Mouse (Mus musculus) left cerebral cortex, postnatal 4 days (tissue): ENCODE data around the gene P4ha2. TPM values are rescaled to one million over a fixed set of nuclear protein-coding genes. Genes with fewer than 3 reads are reported as not detected.
"Not testable (repeated sequence)": the region's sequence is repeated elsewhere in the genome, so short reads cannot be mapped to it uniquely, and the experiment has no call there.

ENCODE experiments used
- DNase-seq: peaks from one replicate; pipeline ENCODE4 v3.0.0-alpha.2; 2022
- intact Hi-C: fragments of 180-260 bp; cut with DNase I; formaldehyde crosslinking; loops from one replicate; pipeline ENCODE4 v1.15.1; 2025
- total RNA-seq, 2 experiments: library from RNA; stranded (reverse); gene quantifications; 2 replicates each; pipeline ENCODE4 v1.2.3; 2021

The P4ha2 gene
- total RNA-seq, 2 experiments from 2014 or later = 14.4 to 15.7 TPM

DNA sequence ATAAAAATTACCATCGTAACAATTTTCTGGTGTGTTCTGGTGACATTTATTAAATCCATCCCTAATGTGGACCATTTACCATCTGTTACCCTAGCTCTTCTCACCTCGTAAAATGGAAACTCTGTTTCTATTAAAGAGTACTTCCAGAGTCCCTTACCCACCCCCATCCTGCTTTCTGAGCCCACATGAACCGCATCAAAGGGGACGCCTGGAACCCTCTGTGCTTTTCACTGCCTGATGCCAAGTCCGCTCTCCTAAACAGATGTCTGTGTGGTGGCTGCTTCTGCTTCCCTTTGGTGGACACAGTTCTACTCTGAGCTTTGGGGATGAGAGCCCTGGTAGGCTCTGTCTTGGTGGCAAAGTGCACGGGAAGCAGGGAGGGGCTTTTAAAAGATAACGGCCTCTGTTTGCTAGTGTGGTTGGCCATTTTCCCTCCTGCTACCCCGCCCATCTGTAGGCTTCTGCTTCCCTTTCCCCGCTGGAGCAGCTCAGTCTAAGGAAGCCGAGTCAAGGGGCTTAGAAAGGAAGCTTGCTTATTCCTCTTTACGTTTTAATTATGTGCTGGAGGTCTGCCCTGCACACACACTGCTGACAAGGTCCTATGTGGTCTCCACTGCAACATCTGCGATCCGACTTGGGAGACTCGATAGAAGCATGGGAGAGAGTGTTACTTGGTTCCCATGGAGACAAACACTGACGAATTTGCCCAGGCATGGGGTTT lies 26.9 kb downstream of the P4ha2 start:
- intact Hi-C loops = loop anchor here (10.0 kb wide), 1 partner anchor 128 kb away; no protein-coding TSS in a partner anchor
- DNase-seq = no peak

DNA sequence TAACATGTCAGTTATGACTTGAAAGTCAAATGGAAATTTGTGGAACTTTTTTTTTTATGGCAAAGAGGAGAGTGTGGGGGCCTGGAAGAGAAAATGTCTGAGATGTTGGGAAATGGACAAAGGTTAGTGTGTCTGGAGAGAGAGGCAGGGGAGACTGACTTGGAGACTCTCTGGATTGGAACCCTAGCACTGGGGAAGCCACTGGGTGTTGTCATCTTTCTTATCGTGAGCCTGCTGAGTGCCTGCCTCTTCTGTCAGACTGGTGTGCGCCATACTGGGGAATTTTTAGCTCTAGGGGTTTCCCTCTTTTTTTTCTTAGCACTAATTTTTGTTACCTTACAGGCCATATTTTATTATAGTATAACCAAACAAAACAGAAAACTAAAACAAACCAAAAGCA lies 27.5 kb downstream of the P4ha2 start:
- intact Hi-C loops = loop anchor here (10.0 kb wide), 1 partner anchor 127 kb away; no protein-coding TSS in a partner anchor

GRCm38 (mm10) chr11:54129955-54130354 lies 30.1 kb downstream of the P4ha2 start:
- intact Hi-C loops = loop anchor here (10.0 kb wide), 1 partner anchor 125 kb away; no protein-coding TSS in a partner anchor
- no peak for DNase-seq

More for the DNA sequence above, 27.5 kb downstream of the P4ha2 start:
- DNase-seq = no peak

DNA sequence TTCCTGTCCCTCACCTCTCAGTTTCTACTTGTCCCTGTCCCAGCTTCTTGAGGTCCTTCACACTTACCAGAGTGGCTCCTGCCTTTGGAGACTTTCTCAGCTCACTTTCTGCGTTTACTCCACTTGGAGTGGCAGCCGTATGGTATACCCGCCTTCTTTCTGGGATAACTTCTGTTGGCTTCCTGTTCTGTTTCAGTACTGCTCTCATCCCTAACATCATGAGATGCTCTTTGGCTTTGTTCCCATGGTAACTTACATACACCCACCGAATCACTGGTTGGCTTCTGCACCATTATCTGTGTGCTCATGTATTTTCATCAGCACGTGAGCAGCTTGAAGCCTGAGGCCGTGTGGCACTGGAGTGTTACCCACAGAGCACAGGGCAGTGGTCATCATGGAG lies 30.8 kb downstream of the P4ha2 start:
- intact Hi-C loops = no loop called here
- no peak for DNase-seq

GRCm38 (mm10) chr11:54132290-54132689 lies 32.4 kb downstream of the P4ha2 start:
- intact Hi-C loops = no loop called here
- DNase-seq = no peak

- intact Hi-C loops = no loop called here
- no peak for DNase-seq
Measured at GRCm38 (mm10) chr11:54134905-54135304, 35.0 kb downstream of the P4ha2 start.

DNA sequence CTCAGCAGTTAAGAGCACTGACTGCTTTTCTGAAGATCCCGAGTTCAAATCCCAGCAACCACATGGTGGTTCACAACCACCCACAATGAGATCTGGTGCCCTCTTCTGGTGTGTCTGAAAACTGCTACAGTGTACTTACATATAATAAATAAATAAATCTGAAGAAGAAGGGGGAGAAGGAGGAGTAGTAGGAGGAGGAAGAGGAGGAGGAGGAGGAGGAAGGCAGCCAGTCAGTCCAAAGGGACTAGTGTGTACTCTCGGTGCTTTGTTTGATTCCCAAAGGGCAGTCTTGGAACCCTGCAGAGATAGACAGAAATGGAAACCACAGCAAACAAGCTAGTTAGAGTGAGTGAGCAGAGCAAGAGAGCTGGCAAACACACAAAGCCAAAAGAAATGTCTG lies 40.3 kb downstream of the P4ha2 start:
- intact Hi-C loops, DNase-seq: not testable (repeated sequence)

- intact Hi-C loops = no loop called here
- no peak for DNase-seq
Measured at GRCm38 (mm10) chr11:54141200-54141971, 41.5 kb downstream of the P4ha2 start.

DNA sequence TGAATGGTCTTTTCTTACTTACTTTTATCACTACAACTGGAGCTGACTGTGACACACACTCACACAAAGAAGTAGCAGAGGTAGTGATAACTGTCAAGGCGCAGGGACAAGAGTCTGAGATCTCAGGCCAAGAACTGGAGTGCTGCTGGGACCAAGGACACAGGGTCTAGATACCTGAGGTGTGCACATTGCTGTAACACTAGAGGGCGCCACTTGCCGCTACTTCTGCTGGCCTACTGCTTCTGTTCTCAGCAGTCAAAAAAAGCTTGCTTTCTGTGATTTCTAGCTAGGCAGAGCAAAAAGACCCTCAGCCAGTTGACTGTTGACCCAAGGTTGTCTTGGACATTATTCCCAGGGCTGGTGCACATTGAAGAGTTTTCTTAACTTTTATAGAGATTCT lies 45.0 kb downstream of the P4ha2 start:
- peak; percentile 76 for DNase-seq

GRCm38 (mm10) chr11:54145990-54146389 lies 46.1 kb downstream of the P4ha2 start:
- no peak for DNase-seq
- intact Hi-C loops = no loop called here

More for the DNA sequence above, 45.0 kb downstream of the P4ha2 start:
- intact Hi-C loops = no loop called here

DNA sequence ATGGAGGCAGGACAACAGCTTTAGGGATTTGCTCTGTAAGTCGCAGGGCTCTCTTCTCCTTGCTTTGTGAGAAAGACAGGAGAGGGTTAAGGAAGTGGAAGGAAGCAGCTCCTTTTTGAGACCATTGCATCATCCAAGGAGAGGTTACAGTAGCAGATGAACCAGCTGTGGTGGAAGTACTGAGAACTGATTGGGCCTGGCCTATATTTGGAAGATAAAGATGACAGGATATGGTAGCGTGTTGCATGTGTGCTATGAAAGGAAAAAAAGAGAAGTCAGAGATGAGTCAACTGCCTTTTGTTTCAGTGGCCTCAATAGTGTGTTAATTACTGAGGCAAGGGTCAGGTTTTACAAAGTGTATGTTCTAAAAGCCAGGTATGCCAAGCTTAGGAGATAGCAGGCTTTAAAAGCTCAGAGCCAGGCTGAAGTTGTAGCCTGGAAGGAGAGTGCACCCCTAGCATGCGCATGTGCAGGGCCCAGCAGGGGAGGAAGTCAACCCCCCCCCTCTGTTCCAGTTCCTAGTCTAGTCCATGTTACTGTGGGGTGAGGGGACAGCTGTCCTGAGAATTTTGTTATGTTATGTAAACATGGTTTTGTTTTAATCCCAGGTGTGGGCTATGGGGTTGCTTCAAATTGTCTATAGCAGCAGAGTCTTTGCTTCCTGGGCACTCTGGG lies 50.0 kb downstream of the P4ha2 start:
- intact Hi-C loops = no loop called here
- no peak for DNase-seq

DNA sequence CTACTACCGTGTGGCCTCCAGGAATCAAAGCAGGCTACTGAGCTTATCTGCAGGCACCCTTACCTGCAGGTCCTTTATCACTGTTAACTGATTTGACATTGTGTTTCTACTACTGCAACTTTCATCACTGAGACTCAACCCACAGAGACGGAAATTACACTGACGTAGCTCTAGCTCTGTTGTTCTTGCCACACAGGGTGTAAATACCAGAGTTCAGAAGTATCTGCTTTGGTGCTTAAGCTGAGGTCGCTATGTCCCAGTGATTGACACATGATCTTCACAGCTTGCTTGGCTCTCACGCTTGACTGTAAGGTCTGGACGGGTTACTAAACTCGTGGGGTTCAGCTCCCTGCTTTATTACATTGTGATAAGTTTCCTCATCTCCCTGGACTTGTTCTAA lies 51.2 kb downstream of the P4ha2 start:
- intact Hi-C loops = no loop called here
- no peak for DNase-seq

- DNase-seq = no peak
- intact Hi-C loops = no loop called here
Measured at GRCm38 (mm10) chr11:54152957-54153356, 53.1 kb downstream of the P4ha2 start.

- peak; percentile 17 for DNase-seq
- intact Hi-C loops = no loop called here
Measured at GRCm38 (mm10) chr11:54155864-54156263, 56.0 kb downstream of the P4ha2 start.

DNA sequence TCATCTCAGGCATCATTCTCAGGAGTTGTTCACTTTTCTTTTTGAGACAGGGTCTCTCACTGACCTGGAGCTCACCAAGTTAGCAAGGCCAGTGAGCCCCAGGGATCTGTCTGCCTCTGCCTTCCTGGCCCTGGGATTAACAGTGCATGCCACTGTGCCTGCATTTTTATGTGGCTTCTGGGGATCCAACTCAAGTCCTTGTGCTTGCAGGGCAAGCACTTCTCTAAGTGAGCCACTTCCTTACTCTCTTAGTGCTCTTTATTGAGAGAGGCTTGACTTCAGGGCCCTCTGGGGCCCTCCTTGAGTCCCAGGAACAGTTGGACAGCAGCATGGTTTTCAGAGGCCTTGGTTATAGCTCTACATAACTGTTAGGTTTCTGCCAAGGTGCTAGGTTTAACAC lies 56.6 kb downstream of the P4ha2 start:
- DNase-seq = no peak
- intact Hi-C loops = no loop called here

GRCm38 (mm10) chr11:54157586-54157985 lies 57.7 kb downstream of the P4ha2 start:
- no peak for DNase-seq

DNA sequence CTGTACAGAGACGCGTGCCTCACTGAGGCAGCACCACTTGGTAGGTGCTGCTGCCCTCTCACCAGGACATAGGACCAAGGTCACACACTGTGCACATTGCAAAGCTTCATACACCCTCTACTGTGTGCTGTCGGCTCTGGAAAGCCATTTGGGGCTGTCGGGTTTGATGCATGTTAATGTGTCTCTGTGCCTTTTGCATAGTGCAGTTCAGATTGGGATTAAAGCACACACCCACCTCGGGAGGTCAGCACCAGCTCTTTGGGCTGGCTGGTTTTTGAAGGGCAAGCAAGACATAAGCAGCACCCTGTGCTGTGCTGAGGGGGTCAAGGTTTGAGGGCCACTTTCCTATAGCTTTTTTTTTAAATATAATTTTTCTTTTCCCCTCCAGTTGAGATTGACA lies 60.5 kb downstream of the P4ha2 start:
- intact Hi-C loops = no loop called here
- DNase-seq = no peak

More at GRCm38 (mm10) chr11:54157586-54157985, 57.7 kb downstream of the P4ha2 start:
- intact Hi-C loops = no loop called here

DNA sequence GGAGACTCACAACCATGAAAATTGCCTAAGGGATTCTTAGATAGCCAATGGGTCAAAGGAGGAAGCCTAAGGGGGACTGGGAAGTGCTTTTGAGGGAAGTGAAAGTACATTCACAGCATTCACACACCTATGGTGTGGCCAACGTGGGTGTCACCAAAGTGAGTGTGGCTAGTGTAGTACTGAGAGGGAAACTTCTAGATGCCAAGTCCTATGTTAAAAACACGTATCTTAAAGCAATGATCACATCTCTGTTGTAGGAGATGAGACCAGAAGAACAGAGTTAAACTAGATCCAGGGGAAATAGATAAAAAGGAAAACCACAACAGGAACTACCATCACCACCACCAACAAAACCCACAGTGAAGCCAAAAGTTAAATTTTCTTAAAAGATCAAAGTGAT lies 61.0 kb downstream of the P4ha2 start:
- intact Hi-C loops = no loop called here
- no peak for DNase-seq

GRCm38 (mm10) chr11:54161514-54161913 lies 61.6 kb downstream of the P4ha2 start:
- intact Hi-C loops = no loop called here
- DNase-seq = no peak

DNA sequence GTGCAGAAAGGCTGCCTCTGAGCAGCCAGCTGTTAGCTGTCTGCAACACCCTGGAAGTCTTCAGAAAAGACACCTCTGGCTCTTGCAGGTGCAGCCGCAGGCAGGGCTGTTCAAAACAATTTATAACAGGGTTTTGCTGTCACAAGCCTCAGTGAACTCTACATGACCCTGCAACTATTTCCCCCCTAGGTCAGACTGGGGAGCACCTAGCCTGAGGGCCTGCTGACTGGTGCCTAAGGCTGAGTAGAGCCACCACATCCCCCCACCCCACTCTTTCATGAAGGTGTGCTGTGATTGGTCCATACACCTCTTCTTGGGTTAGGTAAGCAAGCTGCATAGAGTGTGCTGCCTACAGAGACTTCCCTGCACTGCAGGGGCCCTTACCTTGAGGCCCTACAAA lies 63.1 kb downstream of the P4ha2 start:
- intact Hi-C loops = no loop called here

More for the DNA sequence above, 63.1 kb downstream of the P4ha2 start:
- DNase-seq = no peak
